Mouse (Mus musculus) forebrain, postnatal 0 days (tissue): ENCODE data around the gene Uba3. TPM values are rescaled to one million over a fixed set of nuclear protein-coding genes. Genes with fewer than 3 reads are reported as not detected.

Experiments used
- ATAC-seq: fragments of 200-750 bp; cut with Nextera tagmentation; 2 replicates; pipeline ENCODE4 v1.8.0; 2017; ENCODE audit warnings: mild to moderate bottlenecking, moderate library complexity
- DNase-seq: peaks from one replicate; pipeline ENCODE4 v3.0.0-alpha.2; 2015
- H3K27ac ChIP-seq: fragments of 300-500 bp; sonication (generic); 2 replicates; pipeline ENCODE4 v1.5.1; 2014; ENCODE audit warnings: low read depth, mild to moderate bottlenecking, antibody characterized with exemption, low read length, moderate library complexity, mixed read lengths
- H3K27me3 ChIP-seq: fragments of 300-500 bp; sonication (generic); 2 replicates; pipeline ENCODE4 v1.6.1; 2014; ENCODE audit warnings: mild to moderate bottlenecking, low read length, mixed read lengths; ENCODE audit not compliant: insufficient read depth
- H3K36me3 ChIP-seq: fragments of 300-500 bp; sonication (generic); 2 replicates; pipeline ENCODE4 v1.6.1; 2014; ENCODE audit warnings: mild to moderate bottlenecking, moderate library complexity; ENCODE audit not compliant: insufficient read depth
- H3K4me1 ChIP-seq: fragments of 300-500 bp; sonication (generic); 2 replicates; pipeline ENCODE4 v1.6.1; 2014; ENCODE audit warnings: antibody characterized with exemption; ENCODE audit not compliant: insufficient read depth
- H3K4me2 ChIP-seq: fragments of 300-500 bp; sonication (generic); 2 replicates; pipeline ENCODE4 v1.6.1; 2014; ENCODE audit warnings: low read depth, mild to moderate bottlenecking, moderate library complexity
- H3K4me3 ChIP-seq: fragments of 300-500 bp; sonication (generic); 2 replicates; pipeline ENCODE4 v1.5.1; 2014; ENCODE audit warnings: low read depth, low read length, mixed read lengths
- H3K9ac ChIP-seq: fragments of 300-500 bp; sonication (generic); 2 replicates; pipeline ENCODE4 v1.6.1; 2014; ENCODE audit warnings: mild to moderate bottlenecking
- H3K9me3 ChIP-seq: fragments of 300-500 bp; sonication (generic); 2 replicates; pipeline ENCODE4 v1.6.1; 2016; ENCODE audit warnings: low read length
- CTCF ChIP-seq: sonication (generic); IDR thresholded peaks from 2 replicates; pipeline ENCODE4 v1.5.1; 2016; ENCODE audit warnings: antibody characterized with exemption, control low read depth, low read depth
- WGBS: fragments of 180-500 bp; shearing (Covaris S2); extraction: QIAGEN DNeasy Blood & Tissue Kit; methylation state at CpG from one replicate; pipeline ENCODE4 v1.1.7; 2014; 5-methylcytosine and 5-hydroxymethylcytosine counted together
- polyA plus RNA-seq: library from polyadenylated mRNA; unstranded; fragments of >200 nt; fragmentation: Nextera tagmentation; extraction: Ambion mirVana; gene quantifications from 2 replicates; pipeline ENCODE4 v1.2.1, GENCODE M21; 2015
- total RNA-seq: library from RNA; depleted of rRNA; stranded (reverse); fragments of >200 nt; gene quantifications from 2 replicates; pipeline ENCODE4 v1.2.3, GENCODE M21; 2014

The Uba3 gene
- total and polyA plus RNA-seq, 2 experiments from 2014 or later = 67.2 to 86.3 TPM

DNA sequence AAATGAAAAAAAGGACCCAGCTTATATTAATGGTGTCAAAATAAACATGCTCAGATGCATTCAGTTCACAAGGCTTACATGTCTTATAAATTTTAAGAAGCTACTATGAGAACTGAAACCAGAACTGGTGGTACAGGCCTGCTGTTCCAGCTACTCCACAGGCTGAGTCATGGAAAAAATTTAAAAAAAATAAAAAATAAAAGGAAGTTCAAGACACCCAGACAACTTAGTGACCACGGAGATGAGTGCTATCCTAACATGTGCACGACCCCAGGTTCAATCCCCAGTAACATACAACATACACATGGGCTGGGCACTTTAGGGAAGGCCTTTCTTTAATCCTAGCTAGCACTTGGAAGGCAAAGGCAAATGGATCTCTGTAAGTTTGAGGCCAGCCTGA, 55.7 kb downstream of the Uba3 start:
- no peak overlapping the region for H3K9ac ChIP-seq
- DNase-seq (no peak), ATAC-seq (no peak)
- H3K4me3 ChIP-seq = no peak overlapping the region
- peaks cover 14% of the 10 kb centered on the region; the same call in 1 of the 2 replicates for H3K4me1 ChIP-seq
- no peaks in the 10 kb centered on the region for H3K27me3 ChIP-seq
- TF ChIP-seq CTCF = no peak
- WGBS = 88% methylated on average over 2 of the region's 2 CpGs
- no peak overlapping the region for H3K27ac ChIP-seq
- peaks cover 4% of the 10 kb centered on the region; the same call in 1 of the 2 replicates for H3K36me3 ChIP-seq
- no peaks in the 10 kb centered on the region for H3K9me3 ChIP-seq
- no peak overlapping the region for H3K4me2 ChIP-seq

- TF ChIP-seq CTCF = peak; percentile 64
- H3K9ac ChIP-seq = peak within 1 kb of the TSS; percentile 76
- peak within 1 kb of the TSS; percentile 93 for H3K4me2 ChIP-seq
- ATAC-seq (peak; percentile 85), DNase-seq (peak; percentile 77)
- H3K27me3 ChIP-seq = no peaks in the 10 kb centered on the region
- peak within 1 kb of the TSS; percentile 61 for H3K4me3 ChIP-seq
- no peaks in the 10 kb centered on the region for H3K9me3 ChIP-seq
- WGBS = under 1% methylated on average over 56 of the region's 56 CpGs
- peaks cover 14% of the 10 kb centered on the region; the same call in 1 of the 2 replicates for H3K4me1 ChIP-seq
- H3K36me3 ChIP-seq = peaks cover 5% of the 10 kb centered on the region; the same call in 1 of the 2 replicates
- peak within 1 kb of the TSS; percentile 80 for H3K27ac ChIP-seq
These were observed 56.8 kb downstream of the Uba3 start, which contains the start of gene Eogt for GRCm38 (mm10) chr6:97148383-97149251. Gene Eogt, minus strand, starts transcription at chr6:97149182.

GRCm38 (mm10) chr6:97147755-97148382, 57.6 kb downstream of the Uba3 start:
- Histone ChIP-seq H3K9ac (peak overlapping the region; percentile 76), H3K9me3 (no peaks in the 10 kb centered on the region), H3K36me3 (0 out of 2 replicates have a peak, but pooled peaks cover 4% of the 10 kb centered on the region), H3K4me1 (peaks cover 14% of the 10 kb centered on the region; the same call in 1 of the 2 replicates), H3K4me3 (peak overlapping the region; percentile 61), H3K27ac (peak overlapping the region; percentile 80), H3K27me3 (no peaks in the 10 kb centered on the region), H3K4me2 (peak overlapping the region; percentile 93)
- TF ChIP-seq CTCF = no peak
- peak; percentile 17; the same call in 1 of the 2 replicates for ATAC-seq
- DNase-seq = peak; percentile 33
- 13% methylated on average over 18 of the region's 18 CpGs for WGBS

DNA sequence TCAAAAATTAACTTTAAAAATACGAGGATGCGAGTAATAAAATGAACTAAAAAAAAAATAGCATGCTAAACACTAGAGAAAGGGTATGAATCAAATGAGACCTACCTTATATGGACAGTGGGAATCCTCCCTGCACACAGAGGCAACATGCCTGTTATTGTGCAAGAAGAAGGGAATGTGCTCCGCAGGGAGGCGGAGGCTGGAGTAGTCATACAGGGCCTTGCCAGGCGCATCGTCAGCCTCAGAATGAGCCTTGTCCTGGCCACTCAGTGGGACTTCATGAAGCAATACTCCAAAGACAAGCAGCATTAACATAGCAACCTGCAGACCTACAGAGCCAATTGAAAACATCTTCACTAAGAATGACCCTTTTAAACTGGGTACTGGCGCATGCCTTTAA, 60.3 kb downstream of the Uba3 start:
- no peaks in the 10 kb centered on the region for H3K9me3 ChIP-seq
- no peak overlapping the region for H3K4me2 ChIP-seq
- no peak overlapping the region for H3K4me3 ChIP-seq
- H3K27me3 ChIP-seq = no peaks in the 10 kb centered on the region
- no peak for DNase-seq
- H3K4me1 ChIP-seq = peaks cover 14% of the 10 kb centered on the region; the same call in 1 of the 2 replicates
- WGBS = 88% methylated on average over 7 of the region's 7 CpGs
- TF ChIP-seq CTCF = no peak
- no peak overlapping the region for H3K9ac ChIP-seq
- H3K36me3 ChIP-seq = peaks cover 4% of the 10 kb centered on the region; the same call in 1 of the 2 replicates
- ATAC-seq = no peak
- H3K27ac ChIP-seq = no peak overlapping the region

DNA sequence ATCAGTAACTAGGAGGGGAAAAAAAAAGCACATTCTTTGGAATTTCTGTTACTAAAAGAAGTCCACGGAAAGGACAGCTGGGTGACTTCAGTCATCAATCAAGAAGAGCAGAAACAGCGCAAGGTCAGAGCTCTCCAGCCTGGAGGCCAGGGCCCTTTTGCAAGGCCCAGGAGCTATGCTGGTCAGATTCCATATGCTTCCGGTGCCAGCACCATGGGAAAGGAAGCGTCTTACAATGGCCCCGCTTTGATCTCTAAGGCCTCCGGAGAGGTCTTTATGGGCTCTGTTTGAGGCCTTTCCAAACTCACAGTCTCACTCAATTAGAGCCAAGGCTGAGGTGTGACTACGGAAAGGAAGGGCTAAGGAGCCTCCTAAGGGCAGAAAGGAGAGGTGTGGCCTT, 61.1 kb downstream of the Uba3 start:
- Histone ChIP-seq H3K9me3 (no peaks in the 10 kb centered on the region), H3K9ac (no peak overlapping the region), H3K4me2 (no peak overlapping the region), H3K27ac (no peak overlapping the region), H3K4me1 (peaks cover 13% of the 10 kb centered on the region; the same call in 1 of the 2 replicates), H3K27me3 (no peaks in the 10 kb centered on the region), H3K36me3 (peaks cover 4% of the 10 kb centered on the region; the same call in 1 of the 2 replicates), H3K4me3 (no peak overlapping the region)
- no peak for ATAC-seq
- no peak for TF ChIP-seq CTCF
- WGBS = 43% methylated on average over 7 of the region's 7 CpGs
- DNase-seq = no peak

DNA sequence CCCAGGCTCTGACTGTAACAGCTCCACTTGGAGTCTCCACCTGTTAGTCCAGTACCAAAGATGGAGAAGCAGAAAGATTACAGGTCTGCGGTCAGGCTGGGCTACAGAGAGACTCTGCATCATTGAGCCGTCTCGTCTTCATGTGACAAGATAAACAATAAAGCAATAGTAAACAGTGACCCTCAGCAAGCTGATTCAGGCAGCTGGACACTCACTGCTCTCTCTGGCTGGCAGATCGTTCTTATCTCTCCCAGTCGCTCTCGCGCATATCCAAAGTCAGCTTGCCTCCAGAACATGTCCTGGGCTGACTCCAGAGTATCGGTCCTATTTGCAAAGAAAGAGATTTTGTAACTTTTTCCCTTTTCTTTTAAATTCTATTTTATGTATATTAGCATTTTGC, 62.8 kb downstream of the Uba3 start:
- H3K4me3 ChIP-seq = no peak overlapping the region
- no peaks in the 10 kb centered on the region for H3K27me3 ChIP-seq
- no peak for ATAC-seq
- no peaks in the 10 kb centered on the region for H3K9me3 ChIP-seq
- 88% methylated on average over 8 of the region's 8 CpGs for WGBS
- H3K9ac ChIP-seq = no peak overlapping the region
- no peak for DNase-seq
- H3K4me2 ChIP-seq = no peak overlapping the region
- 0 out of 2 replicates have a peak, but pooled peaks cover 5% of the 10 kb centered on the region for H3K4me1 ChIP-seq
- TF ChIP-seq CTCF = no peak
- H3K27ac ChIP-seq = no peak overlapping the region
- peaks cover 4% of the 10 kb centered on the region; the same call in 1 of the 2 replicates for H3K36me3 ChIP-seq
